Mouse (Mus musculus) cortical plate, adult 2 months (tissue): Measurements from ENCODE around the gene Gm21488. TPM values are rescaled to one million over a fixed set of nuclear protein-coding genes. Genes with fewer than 3 reads are reported as not detected.
"Not testable (repeated sequence)": the region's sequence is repeated elsewhere in the genome, so short reads cannot be mapped to it uniquely, and the experiment has no call there.

Experiments used
- H3K27ac ChIP-seq: fragments of 200-500 bp; 2 replicates; pipeline ENCODE4 v1.5.1; 2012; ENCODE audit warnings: low read length, control low read depth, inconsistent platforms; ENCODE audit not compliant: insufficient read depth
- H3K4me1 ChIP-seq: fragments of 200-500 bp; 2 replicates; pipeline ENCODE4 v1.6.1; 2011; ENCODE audit warnings: low read length; ENCODE audit not compliant: control insufficient read depth, insufficient read depth
- H3K4me3 ChIP-seq: fragments of 200-500 bp; 2 replicates; pipeline ENCODE4 v1.5.1; 2011; ENCODE audit warnings: mild to moderate bottlenecking, low read length, control low read depth; ENCODE audit not compliant: insufficient read depth
- polyA plus RNA-seq: library from polyadenylated mRNA; depleted of rRNA; stranded (reverse); fragments of >200 nt; gene quantifications from 2 replicates; pipeline ENCODE4 v1.2.3, GENCODE M21; 2012; rRNA removed

Gene Gm21488
- not detected in 2 replicates for polyA plus RNA-seq

- not testable (repeated sequence) for H3K4me1 ChIP-seq, H3K4me3 ChIP-seq, H3K27ac ChIP-seq
Observed at GRCm38 (mm10) chrY:27521820-27522219, at the start of gene Gm21488. TSS of gene Gm21488 (minus strand) at chrY:27521920.
